In the genomic region with DNA sequence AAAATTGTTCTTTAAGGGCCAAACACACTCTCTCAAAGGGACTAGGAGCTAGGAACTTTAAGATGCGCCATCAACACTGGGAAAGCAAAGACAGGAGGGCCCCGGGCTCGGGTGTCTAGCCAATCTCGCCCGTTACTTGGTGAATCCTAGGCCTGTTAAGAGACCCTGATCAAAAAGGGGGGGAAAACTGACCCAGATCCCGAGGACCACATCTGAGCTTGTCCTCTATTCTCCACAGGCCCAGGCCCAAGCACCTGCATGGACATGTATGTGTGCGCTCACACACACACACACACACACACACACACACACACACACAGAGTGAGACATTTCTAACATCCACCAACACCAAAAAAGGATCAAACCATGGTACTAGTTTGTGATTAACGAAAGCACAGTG, we compare ENCODE assay signal across 9 mouse cellular contexts. TPM values are rescaled to one million over a fixed set of nuclear protein-coding genes. Genes with fewer than 3 reads are reported as not detected.
A peak's percentile ranks its signal among the peaks of the same experiment; 100 is the strongest.
DNase-seq lines count a peak whose midpoint lies in the region; ATAC-seq and TF ChIP-seq lines count a peak whose summit lies in the region.
"Had no signal": no experiment of that assay in that cellular context is flagged by ENCODE, and none has a peak within 500 bp of the region (broad histone marks: within the 10 kb centered on the region; RNA-seq: fewer than 3 reads in every experiment).

No protein-coding gene starts in this region.

- intact Hi-C loops in left cerebral cortex, adult 2 months (cut with DNase I) = no loop called here

- 0 out of 2 replicates have a peak overlapping the region, but pooled peaks have one; percentile 19 for H3K27ac ChIP-seq in liver, embryonic 11.5 days (ENCODE audit: low read depth, low read length)
- no peak overlapping the region for H3K27ac ChIP-seq in embryonic facial prominence, embryonic 12.5 days
- no peak overlapping the region for H3K27ac ChIP-seq in hindbrain, embryonic 14.5 days
- H3K27ac ChIP-seq in midbrain, embryonic 13.5 days = no peak overlapping the region
- H3K27ac ChIP-seq in left cerebral cortex, adult 2 months = no peak overlapping the region

- peak overlapping the region; percentile 55 for H3K9ac ChIP-seq in liver, embryonic 11.5 days (ENCODE audit: low read depth, low read length)
- H3K9ac ChIP-seq in embryonic facial prominence, embryonic 12.5 days = no peak overlapping the region
- no peak overlapping the region for H3K9ac ChIP-seq in hindbrain, embryonic 14.5 days
- H3K9ac ChIP-seq in midbrain, embryonic 13.5 days (replicated peaks) = no peak overlapping the region

- H3K4me3 ChIP-seq in liver, embryonic 11.5 days (ENCODE audit: low read depth, low read length) = peak overlapping the region; percentile 98
- peak overlapping the region; percentile 88; the same call in 1 of the 2 replicates for H3K4me3 ChIP-seq in embryonic facial prominence, embryonic 12.5 days
- no peak overlapping the region for H3K4me3 ChIP-seq in hindbrain, embryonic 14.5 days (replicated peaks; ENCODE audit: low read length)
- peak overlapping the region; percentile 86 for H3K4me3 ChIP-seq in midbrain, embryonic 13.5 days (replicated peaks)
- no peak overlapping the region for H3K4me3 ChIP-seq in left cerebral cortex, adult 2 months

- ATAC-seq in liver, embryonic 11.5 days (replicated peaks; ENCODE audit: low FRiP score) = no peak
- no peak for ATAC-seq in embryonic facial prominence, embryonic 12.5 days (ENCODE audit: insufficient number of reproducible peaks, insufficient read depth, low FRiP score, low TSS enrichment)
- no peak for ATAC-seq in hindbrain, embryonic 14.5 days (ENCODE audit: low FRiP score)
- ATAC-seq in midbrain, embryonic 13.5 days = no peak
- no peak for ATAC-seq in frontal cortex, adult (ENCODE audit: low TSS enrichment)

- peaks cover 29% of the 10 kb centered on the region for H3K36me3 ChIP-seq in liver, embryonic 11.5 days (ENCODE audit: control insufficient read depth, insufficient read depth, low read length)
- H3K36me3 ChIP-seq in embryonic facial prominence, embryonic 12.5 days = peaks cover 18% of the 10 kb centered on the region; the same call in 1 of the 2 replicates
- H3K36me3 ChIP-seq in hindbrain, embryonic 14.5 days (replicated peaks; ENCODE audit: control insufficient read depth, insufficient read depth) = no peaks in the 10 kb centered on the region
- H3K36me3 ChIP-seq in midbrain, embryonic 13.5 days = 0 out of 2 replicates have a peak, but pooled peaks cover 3% of the 10 kb centered on the region

- no peaks in the 10 kb centered on the region for H3K27me3 ChIP-seq in liver, embryonic 11.5 days (replicated peaks; ENCODE audit: control insufficient read depth, insufficient read depth, low read length)
- no peaks in the 10 kb centered on the region for H3K27me3 ChIP-seq in embryonic facial prominence, embryonic 12.5 days
- H3K27me3 ChIP-seq in hindbrain, embryonic 14.5 days (ENCODE audit: control insufficient read depth, insufficient read depth, low read length) = no peaks in the 10 kb centered on the region
- H3K27me3 ChIP-seq in midbrain, embryonic 13.5 days = no peaks in the 10 kb centered on the region

- H3K9me3 ChIP-seq in liver, embryonic 11.5 days (ENCODE audit: control insufficient read depth, low read length) = no peaks in the 10 kb centered on the region
- H3K9me3 ChIP-seq in embryonic facial prominence, embryonic 12.5 days = no peaks in the 10 kb centered on the region
- no peaks in the 10 kb centered on the region for H3K9me3 ChIP-seq in hindbrain, embryonic 14.5 days (ENCODE audit: control insufficient read depth, low read length)
- no peaks in the 10 kb centered on the region for H3K9me3 ChIP-seq in midbrain, embryonic 13.5 days

- peaks cover 21% of the 10 kb centered on the region for H3K4me1 ChIP-seq in liver, embryonic 11.5 days (replicated peaks; ENCODE audit: control insufficient read depth, insufficient read depth, low read length)
- peaks cover 19% of the 10 kb centered on the region for H3K4me1 ChIP-seq in embryonic facial prominence, embryonic 12.5 days
- peaks cover 9% of the 10 kb centered on the region; the same call in 1 of the 2 replicates for H3K4me1 ChIP-seq in hindbrain, embryonic 14.5 days (replicated peaks; ENCODE audit: control insufficient read depth, insufficient read depth, low read length)
- peaks cover 29% of the 10 kb centered on the region for H3K4me1 ChIP-seq in midbrain, embryonic 13.5 days (replicated peaks)

- whole genome bisulfite sequencing in liver, embryonic 11.5 days = 69% methylated on average over 8 of the region's 8 CpGs
- WGBS in embryonic facial prominence, embryonic 12.5 days = 80% methylated on average over 8 of the region's 8 CpGs
- WGBS in hindbrain, embryonic 14.5 days = 74% methylated on average over 8 of the region's 8 CpGs
- WGBS in midbrain, embryonic 13.5 days = 64% methylated on average over 8 of the region's 8 CpGs

- TF ChIP-seq CTCF in left cerebral cortex, adult 2 months (IDR thresholded peaks at IDR 0.05) = no peak

- peak overlapping the region; percentile 89 for H3K4me2 ChIP-seq in liver, embryonic 11.5 days
- peak overlapping the region; percentile 68 for H3K4me2 ChIP-seq in embryonic facial prominence, embryonic 12.5 days (replicated peaks)
- H3K4me2 ChIP-seq in hindbrain, embryonic 14.5 days (replicated peaks) = peak overlapping the region; percentile 27
- H3K4me2 ChIP-seq in midbrain, embryonic 13.5 days (replicated peaks) = peak overlapping the region; percentile 45

- DNase-seq in liver, embryonic 11.5 days (ENCODE audit: low spot score) = no peak
- no peak for DNase-seq in liver
- DNase-seq in hindbrain, embryonic 14.5 days (ENCODE audit: low spot score) = no peak
- no peak for DNase-seq in left cerebral cortex, adult 2 months (ENCODE audit: extremely low spot score in 1 of 2, low spot score in 2 of 2)
- DNase-seq in cerebellum, adult 9-10 months = no peak
- DNase-seq: cerebellum, postnatal 14 days had no signal

RNA-seq across cellular contexts. Expression of gene Mki67, which starts 2.8 kb away (rescaled TPM):
- 75.1 and 79.3 TPM in 2 replicates for polyA plus RNA-seq in liver, embryonic 11.5 days (2014; fragmentation: Nextera tagmentation; extraction: Ambion mirVana)
- 47.3 and 50.5 TPM in 2 replicates for polyA plus RNA-seq in embryonic facial prominence, embryonic 12.5 days (2016; fragmentation: Nextera tagmentation; extraction: Ambion mirVana)
- polyA plus RNA-seq in hindbrain, embryonic 14.5 days (2014; fragmentation: Nextera tagmentation; extraction: Ambion mirVana) = 7.2 and 9.4 TPM in 2 replicates
- polyA plus RNA-seq in midbrain, embryonic 13.5 days (2015; fragmentation: Nextera tagmentation; extraction: Ambion mirVana) = 17.7 and 18.8 TPM in 2 replicates
- under 1 TPM; 0.35 to 0.41 TPM for total RNA-seq in left cerebral cortex, adult 2 months (2021)

Comparison
In these comparisons a context has a peak if more than half of its experiments do, and no peak if none do; other contexts are left out.
1. H3K4me2 ChIP-seq: peak in every context shown above with its lines; median percentile 89 in liver, embryonic 11.5 days; 68 in embryonic facial prominence, embryonic 12.5 days; 45 in midbrain, embryonic 13.5 days; 27 in hindbrain, embryonic 14.5 days.
2. H3K4me3 ChIP-seq: peak in liver, embryonic 11.5 days (single experiment), embryonic facial prominence, embryonic 12.5 days (single experiment) and midbrain, embryonic 13.5 days (single experiment); none in hindbrain, embryonic 14.5 days (single experiment) and left cerebral cortex, adult 2 months (single experiment).